Mouse (Mus musculus) kidney, adult 2 months (tissue): ENCODE results near the gene Apln. TPM values are rescaled to one million over a fixed set of nuclear protein-coding genes. Genes with fewer than 3 reads are reported as not detected.
A peak's percentile ranks its signal among the peaks of the same experiment; 100 is the strongest.

Experiments
- DNase-seq: peaks from one replicate; pipeline ENCODE4 v3.0.0; 2021
- H3K27ac ChIP-seq: fragments of 200-500 bp; 2 replicates; pipeline ENCODE4 v1.5.1; 2012; ENCODE audit warnings: low read depth, low read length, control low read depth, inconsistent platforms; ENCODE audit not compliant: insufficient read depth
- H3K27me3 ChIP-seq: fragments of 200-500 bp; replicated peaks from 2 replicates; pipeline ENCODE4 v1.6.1; 2012; ENCODE audit warnings: mild to moderate bottlenecking, moderate library complexity, low read length, inconsistent platforms; ENCODE audit not compliant: control insufficient read depth, insufficient read depth
- H3K36me3 ChIP-seq: fragments of 200-500 bp; 2 replicates; pipeline ENCODE4 v1.6.1; 2012; ENCODE audit warnings: mild to moderate bottlenecking, moderate library complexity, low read length, inconsistent platforms; ENCODE audit not compliant: control insufficient read depth, insufficient read depth
- H3K4me1 ChIP-seq: fragments of 200-500 bp; 2 replicates; pipeline ENCODE4 v1.6.1; 2011; ENCODE audit warnings: low read length; ENCODE audit not compliant: control insufficient read depth, insufficient read depth
- H3K4me3 ChIP-seq: fragments of 200-500 bp; 2 replicates; pipeline ENCODE4 v1.5.1; 2011; ENCODE audit warnings: mild to moderate bottlenecking, low read depth, low read length, control low read depth; ENCODE audit not compliant: insufficient read depth
- CTCF ChIP-seq: fragments of 200-500 bp; conservative IDR thresholded peaks from 2 replicates; pipeline ENCODE4 v1.5.1; 2011; ENCODE audit warnings: low read depth, mild to moderate bottlenecking, control low read depth, low read length, moderate library complexity, mixed read lengths; ENCODE audit not compliant: insufficient read depth, insufficient read length
- POLR2A ChIP-seq: fragments of 200-500 bp; IDR thresholded peaks from one replicate; pipeline ENCODE4 v1.6.1; 2011; ENCODE audit warnings: low read depth, low read length, control low read depth
- WGBS: fragments of 180-500 bp; shearing (Covaris S2); methylation state at CpG from one replicate; pipeline ENCODE4 v1.1.7; 2018; 5-methylcytosine and 5-hydroxymethylcytosine counted together
- polyA plus RNA-seq: library from polyadenylated mRNA; depleted of rRNA; stranded (reverse); fragments of >200 nt; gene quantifications from 2 replicates; pipeline ENCODE4 v1.2.3, GENCODE M21; 2012

Gene Apln
- polyA plus RNA-seq, 1 experiment: 8.1 TPM

DNA sequence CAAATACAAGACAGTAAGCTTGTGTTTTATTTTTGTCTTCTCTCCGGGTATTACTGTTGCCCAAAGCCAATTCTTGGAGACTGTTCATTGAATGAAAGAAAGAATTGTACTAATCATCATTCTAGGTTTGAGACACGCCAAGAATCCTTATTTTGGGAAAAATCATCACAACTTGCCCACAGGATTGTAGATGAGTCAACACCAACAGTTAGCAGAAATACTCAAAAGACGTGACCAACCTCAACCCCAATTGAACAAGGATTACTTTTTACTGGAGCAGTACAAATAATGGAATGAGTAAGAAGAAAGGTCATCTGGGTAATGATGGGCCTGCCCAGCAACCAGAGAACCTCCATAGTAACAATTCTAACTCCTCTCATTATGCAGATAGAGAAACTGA, 5.7 kb upstream of the Apln start:
- Histone ChIP-seq H3K4me1 (no peaks in the 10 kb centered on the region), H3K27me3 (no peaks in the 10 kb centered on the region), H3K27ac (no peak overlapping the region), H3K36me3 (no peaks in the 10 kb centered on the region), H3K4me3 (no peak overlapping the region)
- WGBS: 92% methylated on average over 3 of the region's 3 CpGs
- DNase-seq: no peak
- TF ChIP-seq CTCF: no peak
- TF ChIP-seq POLR2A: no peak

DNA sequence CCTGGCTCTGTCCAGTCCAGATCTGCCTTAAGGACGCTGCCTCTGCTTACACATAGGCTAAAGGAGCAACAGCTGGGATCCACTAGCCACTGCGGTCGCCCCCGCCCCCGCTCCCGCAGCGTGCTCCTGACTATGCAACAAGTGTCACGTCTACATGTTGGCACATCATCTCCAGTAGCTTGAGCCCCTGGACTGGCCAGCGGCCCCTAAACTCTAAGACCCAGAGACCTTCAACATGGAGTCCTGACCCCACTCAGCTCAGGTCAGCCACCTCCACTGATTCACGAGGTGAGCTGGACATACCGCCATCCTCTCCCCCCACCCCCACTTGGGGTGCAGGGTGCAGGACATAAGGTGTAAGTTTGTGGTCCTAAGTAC, 898 bp downstream of the Apln start:
- Histone ChIP-seq H3K36me3 (no peaks in the 10 kb centered on the region), H3K4me3 (peak overlapping the region; percentile 31), H3K4me1 (peaks cover 3% of the 10 kb centered on the region; the same call in 1 of the 2 replicates), H3K27me3 (no peaks in the 10 kb centered on the region), H3K27ac (no peak overlapping the region)
- 12% methylated on average over 11 of the region's 11 CpGs for WGBS
- TF ChIP-seq POLR2A (no peak), CTCF (no peak)
- no peak for DNase-seq

DNA sequence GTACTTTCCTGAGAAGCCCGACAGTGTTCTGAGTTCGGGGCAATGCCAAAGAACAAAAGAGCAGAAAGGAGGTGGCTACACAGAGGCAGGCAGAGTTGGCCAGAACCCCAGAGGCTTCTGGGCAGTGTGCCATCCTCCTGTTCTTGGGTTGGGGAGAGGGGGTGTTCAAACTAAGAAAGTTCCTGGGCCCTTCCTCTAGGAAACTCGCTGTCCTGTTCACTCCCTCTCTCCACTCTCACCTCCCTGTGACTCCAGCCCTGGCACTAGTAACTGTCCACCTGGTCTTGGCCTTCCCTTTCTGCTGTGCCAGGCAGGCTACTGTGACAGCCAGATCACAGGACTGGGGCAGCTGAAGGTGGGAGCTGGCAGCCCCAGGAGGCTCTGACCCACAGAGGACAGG, 1.6 kb downstream of the Apln start:
- Histone ChIP-seq H3K4me1 (peaks cover 3% of the 10 kb centered on the region; the same call in 1 of the 2 replicates), H3K36me3 (no peaks in the 10 kb centered on the region), H3K27me3 (no peaks in the 10 kb centered on the region), H3K27ac (no peak overlapping the region), H3K4me3 (no peak overlapping the region)
- TF ChIP-seq POLR2A (no peak), CTCF (no peak)
- DNase-seq: peak; percentile 70
- 36% methylated on average over 3 of the region's 3 CpGs for WGBS

DNA sequence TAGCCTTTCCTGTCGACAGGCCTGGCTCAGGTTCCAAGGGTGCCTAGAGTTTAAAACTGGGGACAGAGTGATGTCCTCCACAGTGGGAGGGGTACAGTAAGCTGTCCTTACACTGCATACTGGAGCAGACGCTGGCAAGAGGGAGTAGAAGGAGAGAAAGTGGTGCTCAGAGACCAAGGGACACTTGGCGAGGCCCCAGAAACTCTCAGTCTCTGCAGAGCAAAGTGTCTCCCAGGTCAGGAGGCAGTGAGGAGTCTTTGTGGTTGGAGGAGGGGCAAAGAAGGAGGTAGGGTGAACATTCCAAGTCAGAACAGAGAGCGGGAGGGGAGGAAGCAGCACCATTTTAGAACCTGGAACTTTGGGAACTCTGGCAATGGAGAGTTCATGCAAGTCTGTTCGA, 2.8 kb downstream of the Apln start:
- H3K36me3 ChIP-seq: no peaks in the 10 kb centered on the region
- no peaks in the 10 kb centered on the region for H3K27me3 ChIP-seq
- no peak overlapping the region; the same call in 1 of the 2 replicates for H3K27ac ChIP-seq
- TF ChIP-seq POLR2A: no peak
- no peak for TF ChIP-seq CTCF
- no peak overlapping the region for H3K4me3 ChIP-seq
- peaks cover 3% of the 10 kb centered on the region; the same call in 1 of the 2 replicates for H3K4me1 ChIP-seq
- WGBS: 50% methylated on average over 5 of the region's 5 CpGs
- DNase-seq: peak; percentile 80

GRCm38 (mm10) chrX:48030593-48030992, 4.1 kb downstream of the Apln start:
- DNase-seq: no peak
- Histone ChIP-seq H3K36me3 (no peaks in the 10 kb centered on the region), H3K27me3 (no peaks in the 10 kb centered on the region), H3K4me1 (peaks cover 3% of the 10 kb centered on the region; the same call in 1 of the 2 replicates), H3K4me3 (no peak overlapping the region), H3K27ac (no peak overlapping the region)
- TF ChIP-seq CTCF (no peak), POLR2A (no peak)
- WGBS: 88% methylated on average over 3 of the region's 3 CpGs

GRCm38 (mm10) chrX:48022811-48023210, 11.8 kb downstream of the Apln start:
- TF ChIP-seq POLR2A: no peak
- no peak for TF ChIP-seq CTCF
- Histone ChIP-seq H3K27me3 (no peaks in the 10 kb centered on the region), H3K27ac (no peak overlapping the region), H3K36me3 (no peaks in the 10 kb centered on the region), H3K4me1 (no peaks in the 10 kb centered on the region), H3K4me3 (no peak overlapping the region)
- 85% methylated on average over 1 of the region's 1 CpGs for WGBS
- DNase-seq: no peak

DNA sequence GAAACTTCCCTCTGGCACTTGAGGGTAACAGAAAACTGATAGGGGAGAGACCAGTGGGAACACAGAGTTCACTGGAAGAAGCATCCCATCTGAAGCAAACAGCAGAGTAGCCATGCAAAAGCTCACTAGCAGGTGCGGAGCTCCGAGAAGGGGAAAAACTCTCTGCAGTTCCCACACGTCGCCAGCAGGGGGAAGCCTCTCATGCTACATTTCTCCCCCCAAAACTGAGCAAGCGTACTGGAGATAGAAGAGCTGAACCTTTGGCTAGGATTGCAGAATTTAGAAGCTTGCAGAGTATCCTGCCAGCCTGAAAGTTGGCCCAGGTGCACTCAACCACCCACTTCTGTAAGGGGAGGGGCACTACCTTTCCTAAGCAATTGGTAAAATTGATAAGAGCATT, 14.7 kb downstream of the Apln start:
- WGBS: 2% methylated on average over 5 of the region's 5 CpGs
- H3K36me3 ChIP-seq: no peaks in the 10 kb centered on the region
- DNase-seq: peak; percentile 66
- H3K27ac ChIP-seq: no peak overlapping the region
- peak; percentile 74 for TF ChIP-seq CTCF
- TF ChIP-seq POLR2A: no peak
- no peak overlapping the region for H3K4me3 ChIP-seq
- no peaks in the 10 kb centered on the region for H3K4me1 ChIP-seq
- H3K27me3 ChIP-seq: no peaks in the 10 kb centered on the region
